Mouse (Mus musculus): ENCODE results near the gene Meioc.

The Meioc gene

GRCm38 (mm10) chr11:102663416-102663815 lies at the start of gene Meioc:
Meioc (plus strand) TSS chr11:102663716.
- DNase-seq (ENCODE audit: low spot score): no peak

- DNase-seq (ENCODE audit: low spot score): no peak
Measured at GRCm38 (mm10) chr11:102619449-102619848, 44.1 kb upstream of the Meioc start.

GRCm38 (mm10) chr11:102623876-102624789 lies 39.4 kb upstream of the Meioc start:
- peak; percentile 85 for DNase-seq (ENCODE audit: low spot score)

GRCm38 (mm10) chr11:102624888-102625407 lies 38.6 kb upstream of the Meioc start:
- peak; percentile 62 for DNase-seq (ENCODE audit: low spot score)

GRCm38 (mm10) chr11:102627171-102627931 lies 36.2 kb upstream of the Meioc start:
- no peak for DNase-seq (ENCODE audit: low spot score)

GRCm38 (mm10) chr11:102628529-102628928 lies 35.0 kb upstream of the Meioc start:
- no peak for DNase-seq (ENCODE audit: low spot score)

GRCm38 (mm10) chr11:102629375-102629774 lies 34.1 kb upstream of the Meioc start:
- DNase-seq (ENCODE audit: low spot score): no peak

- peak; percentile 80 for DNase-seq (ENCODE audit: low spot score)
Measured at GRCm38 (mm10) chr11:102630731-102631130, 32.8 kb upstream of the Meioc start.

GRCm38 (mm10) chr11:102631203-102631602 lies 32.3 kb upstream of the Meioc start:
- DNase-seq (ENCODE audit: low spot score): no peak

GRCm38 (mm10) chr11:102632725-102633124 lies 30.8 kb upstream of the Meioc start:
- DNase-seq (ENCODE audit: low spot score): no peak

- DNase-seq (ENCODE audit: low spot score): peak; percentile 70
Measured at GRCm38 (mm10) chr11:102633379-102633778, 30.1 kb upstream of the Meioc start.

GRCm38 (mm10) chr11:102636887-102637286 lies 26.6 kb upstream of the Meioc start:
- no peak for DNase-seq (ENCODE audit: low spot score)

- peak; percentile 86 for DNase-seq (ENCODE audit: low spot score)
Measured at GRCm38 (mm10) chr11:102643891-102644382, 19.6 kb upstream of the Meioc start.

GRCm38 (mm10) chr11:102646226-102646625 lies 17.3 kb upstream of the Meioc start:
- DNase-seq (ENCODE audit: low spot score): no peak

- DNase-seq (ENCODE audit: low spot score): no peak
Measured at GRCm38 (mm10) chr11:102647885-102648284, 15.6 kb upstream of the Meioc start.

GRCm38 (mm10) chr11:102651381-102651780 lies 12.1 kb upstream of the Meioc start:
- DNase-seq (ENCODE audit: low spot score): peak; percentile 89

- peak; percentile 57 for DNase-seq (ENCODE audit: low spot score)
Measured at GRCm38 (mm10) chr11:102652844-102653243, 10.7 kb upstream of the Meioc start.

GRCm38 (mm10) chr11:102655888-102656287 lies 7.6 kb upstream of the Meioc start:
- DNase-seq (ENCODE audit: low spot score): no peak

GRCm38 (mm10) chr11:102656326-102656926 lies 7.1 kb upstream of the Meioc start:
- DNase-seq (ENCODE audit: low spot score): no peak

- DNase-seq (ENCODE audit: low spot score): no peak
Measured at GRCm38 (mm10) chr11:102656931-102657330, 6.6 kb upstream of the Meioc start.

GRCm38 (mm10) chr11:102665151-102665550 lies 1.6 kb downstream of the Meioc start:
- no peak for DNase-seq (ENCODE audit: low spot score)

Data from embryo, embryonic 10 days (tissue).